Mouse (Mus musculus) lung, embryonic 15.5 days (tissue): ENCODE measurements around the gene Emsy. TPM values are rescaled to one million over a fixed set of nuclear protein-coding genes. Genes with fewer than 3 reads are reported as not detected.
A peak's percentile ranks its signal among the peaks of the same experiment; 100 is the strongest.

ENCODE experiments used
- ATAC-seq: fragments of 200-750 bp; cut with Nextera tagmentation; 2 replicates; pipeline ENCODE4 v1.8.0; 2017; ENCODE audit warnings: moderate number of reproducible peaks, borderline replicate concordance; ENCODE audit not compliant: low FRiP score, low TSS enrichment; ENCODE audit errors: extremely low read depth
- H3K27ac ChIP-seq: fragments of 300-500 bp; sonication (generic); 2 replicates; pipeline ENCODE4 v1.5.1; 2015; ENCODE audit warnings: moderate library complexity, mild to moderate bottlenecking, inconsistent platforms
- H3K27me3 ChIP-seq: fragments of 300-500 bp; sonication (generic); 2 replicates; pipeline ENCODE4 v1.6.1; 2015; ENCODE audit warnings: inconsistent platforms
- H3K36me3 ChIP-seq: fragments of 300-500 bp; sonication (generic); 2 replicates; pipeline ENCODE4 v1.6.1; 2015; ENCODE audit warnings: inconsistent platforms
- H3K4me1 ChIP-seq: fragments of 300-500 bp; sonication (generic); 2 replicates; pipeline ENCODE4 v1.6.1; 2015; ENCODE audit warnings: inconsistent platforms
- H3K4me2 ChIP-seq: fragments of 300-500 bp; sonication (generic); 2 replicates; pipeline ENCODE4 v1.6.1; 2015; ENCODE audit warnings: inconsistent platforms, mild to moderate bottlenecking, moderate library complexity
- H3K4me3 ChIP-seq: fragments of 300-500 bp; sonication (generic); 2 replicates; pipeline ENCODE4 v1.5.1; 2015; ENCODE audit warnings: mild to moderate bottlenecking, inconsistent platforms
- H3K9ac ChIP-seq: fragments of 300-500 bp; sonication (generic); 2 replicates; pipeline ENCODE4 v1.6.1; 2015; ENCODE audit warnings: inconsistent platforms
- H3K9me3 ChIP-seq: fragments of 300-500 bp; sonication (generic); 2 replicates; pipeline ENCODE4 v1.6.1; 2016; ENCODE audit warnings: inconsistent platforms
- WGBS: fragments of 180-500 bp; shearing (Covaris S2); methylation state at CpG from one replicate; pipeline ENCODE4 v1.1.7; 2015; 5-methylcytosine and 5-hydroxymethylcytosine counted together
- polyA plus RNA-seq: library from polyadenylated mRNA; unstranded; fragments of >200 nt; fragmentation: Nextera tagmentation; extraction: Ambion mirVana; gene quantifications from 2 replicates; pipeline ENCODE4 v1.2.1, GENCODE M21; 2015

The Emsy gene
- polyA plus RNA-seq, 1 experiment from 2014 or later: 25.6 TPM

GRCm38 (mm10) chr7:98665166-98665565 is 8.6 kb upstream of the Emsy start:
- Histone ChIP-seq H3K9ac (no peak overlapping the region), H3K36me3 (peaks cover 7% of the 10 kb centered on the region; the same call in 1 of the 2 replicates), H3K9me3 (no peaks in the 10 kb centered on the region), H3K4me2 (no peak overlapping the region), H3K27ac (no peak overlapping the region), H3K27me3 (no peaks in the 10 kb centered on the region), H3K4me3 (no peak overlapping the region), H3K4me1 (peaks cover 19% of the 10 kb centered on the region)
- no peak for ATAC-seq
- 33% methylated on average over 5 of the region's 5 CpGs for WGBS

- Histone ChIP-seq H3K36me3 (peaks cover 32% of the 10 kb centered on the region), H3K4me3 (peak overlapping the region; percentile 98), H3K9me3 (no peaks in the 10 kb centered on the region), H3K27me3 (no peaks in the 10 kb centered on the region), H3K9ac (peak overlapping the region; percentile 80), H3K4me1 (peaks cover 22% of the 10 kb centered on the region), H3K4me2 (peak overlapping the region; percentile 68), H3K27ac (peak overlapping the region; percentile 95)
- ATAC-seq: peak; percentile 74
- under 1% methylated on average over 71 of the region's 74 CpGs for WGBS
Measured at GRCm38 (mm10) chr7:98655681-98656530, 677 bp downstream of the Emsy start.

DNA sequence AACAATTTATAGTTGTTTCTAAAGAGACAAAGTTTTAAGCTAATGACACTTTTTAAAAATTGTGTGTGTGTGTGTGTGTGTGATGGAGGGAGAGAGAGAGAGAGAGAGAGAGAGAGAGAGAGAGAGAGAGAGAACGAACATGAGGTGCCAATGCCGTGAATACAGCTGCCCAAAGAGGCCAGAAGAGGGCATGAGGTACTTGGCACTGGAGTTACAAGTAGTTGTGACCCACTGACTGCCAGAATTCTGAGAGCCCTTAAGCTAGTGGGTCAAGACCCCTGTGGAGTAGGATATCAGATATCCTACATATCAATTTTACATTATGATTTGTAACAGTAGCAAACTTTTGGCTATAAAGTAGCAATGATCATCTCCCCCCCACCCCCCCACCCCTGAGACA is 4.9 kb downstream of the Emsy start:
- H3K4me2 ChIP-seq: no peak overlapping the region
- H3K4me1 ChIP-seq: peaks cover 13% of the 10 kb centered on the region; the same call in 1 of the 2 replicates
- ATAC-seq: no peak
- H3K4me3 ChIP-seq: no peak overlapping the region
- 66% methylated on average over 2 of the region's 2 CpGs for WGBS
- no peaks in the 10 kb centered on the region for H3K27me3 ChIP-seq
- H3K27ac ChIP-seq: no peak overlapping the region
- H3K9me3 ChIP-seq: no peaks in the 10 kb centered on the region
- H3K9ac ChIP-seq: no peak overlapping the region
- H3K36me3 ChIP-seq: peaks cover 46% of the 10 kb centered on the region

DNA sequence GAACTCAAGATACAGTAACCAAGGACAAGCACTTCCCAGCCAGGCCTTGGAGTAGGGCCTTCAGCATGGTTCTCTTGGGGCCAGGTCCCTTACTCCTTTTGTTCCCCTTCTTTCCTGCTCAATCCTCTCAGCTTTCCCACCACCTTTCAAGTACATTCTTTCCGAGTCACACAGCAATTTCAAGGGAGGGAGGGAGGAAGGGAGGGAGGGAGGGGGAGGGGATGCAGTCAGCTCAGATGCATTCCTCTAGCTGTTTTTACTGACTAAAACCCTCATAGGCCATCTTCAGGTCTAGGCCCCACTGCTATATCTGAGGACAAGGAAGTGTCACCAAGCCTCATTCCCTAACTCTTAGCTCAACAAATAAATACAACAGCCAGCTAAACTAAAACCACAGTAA is 12.3 kb downstream of the Emsy start:
- Histone ChIP-seq H3K9me3 (no peaks in the 10 kb centered on the region), H3K4me2 (no peak overlapping the region), H3K9ac (no peak overlapping the region), H3K27me3 (no peaks in the 10 kb centered on the region), H3K4me3 (no peak overlapping the region), H3K36me3 (peaks cover 45% of the 10 kb centered on the region), H3K4me1 (no peaks in the 10 kb centered on the region), H3K27ac (no peak overlapping the region)
- no peak for ATAC-seq
- 27% methylated on average over 1 of the region's 1 CpGs for WGBS

DNA sequence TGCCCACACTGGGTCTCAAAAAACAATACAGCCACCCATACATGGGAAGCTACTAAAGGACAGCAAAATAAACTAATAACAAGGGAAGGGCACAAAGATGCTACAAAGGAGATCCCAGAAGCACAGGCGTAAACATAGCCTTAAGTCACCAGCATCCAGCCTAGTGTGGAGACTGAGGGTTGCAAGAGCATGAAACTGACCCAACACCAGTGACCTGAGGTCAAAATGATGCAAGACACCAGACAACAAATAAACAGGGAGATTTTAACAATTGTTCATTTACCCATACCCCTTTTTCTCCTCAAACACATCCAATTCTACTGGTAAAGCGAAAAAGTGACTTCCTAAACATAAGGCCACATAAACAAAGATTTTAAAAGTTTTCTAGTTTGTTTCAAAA is 20.0 kb downstream of the Emsy start:
- no peak overlapping the region for H3K4me2 ChIP-seq
- peaks cover 43% of the 10 kb centered on the region for H3K36me3 ChIP-seq
- no peaks in the 10 kb centered on the region for H3K27me3 ChIP-seq
- 90% methylated on average over 2 of the region's 2 CpGs for WGBS
- H3K4me3 ChIP-seq: no peak overlapping the region
- H3K9ac ChIP-seq: no peak overlapping the region
- ATAC-seq: no peak
- peaks cover 6% of the 10 kb centered on the region; the same call in 1 of the 2 replicates for H3K4me1 ChIP-seq
- H3K9me3 ChIP-seq: no peaks in the 10 kb centered on the region
- H3K27ac ChIP-seq: no peak overlapping the region

DNA sequence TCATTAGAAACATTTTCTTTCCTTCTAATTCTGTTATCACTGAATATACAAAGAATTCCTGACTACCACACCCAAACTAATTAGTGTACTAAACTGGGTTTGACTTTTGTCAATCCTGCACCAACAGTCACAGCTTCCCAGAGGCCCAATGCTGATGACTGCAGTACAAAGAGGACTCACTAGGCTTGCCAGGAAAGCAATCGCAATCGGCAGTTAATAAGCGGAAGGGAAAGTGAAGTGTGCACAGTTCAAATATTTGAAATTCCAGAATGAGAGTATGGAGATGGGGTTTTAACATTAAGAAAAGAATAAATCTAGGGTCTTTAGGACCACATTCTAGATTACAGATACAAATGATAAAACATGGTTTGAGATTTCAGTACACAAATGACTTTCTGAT is 23.6 kb downstream of the Emsy start:
- peak; percentile 52; the same call in 1 of the 2 replicates for ATAC-seq
- no peak overlapping the region for H3K9ac ChIP-seq
- peaks cover 39% of the 10 kb centered on the region for H3K36me3 ChIP-seq
- no peaks in the 10 kb centered on the region for H3K9me3 ChIP-seq
- peaks cover 6% of the 10 kb centered on the region; the same call in 1 of the 2 replicates for H3K4me1 ChIP-seq
- WGBS: 41% methylated on average over 3 of the region's 3 CpGs
- no peaks in the 10 kb centered on the region for H3K27me3 ChIP-seq
- H3K4me3 ChIP-seq: no peak overlapping the region
- H3K4me2 ChIP-seq: no peak overlapping the region
- peak overlapping the region; percentile 66; the same call in 1 of the 2 replicates for H3K27ac ChIP-seq

DNA sequence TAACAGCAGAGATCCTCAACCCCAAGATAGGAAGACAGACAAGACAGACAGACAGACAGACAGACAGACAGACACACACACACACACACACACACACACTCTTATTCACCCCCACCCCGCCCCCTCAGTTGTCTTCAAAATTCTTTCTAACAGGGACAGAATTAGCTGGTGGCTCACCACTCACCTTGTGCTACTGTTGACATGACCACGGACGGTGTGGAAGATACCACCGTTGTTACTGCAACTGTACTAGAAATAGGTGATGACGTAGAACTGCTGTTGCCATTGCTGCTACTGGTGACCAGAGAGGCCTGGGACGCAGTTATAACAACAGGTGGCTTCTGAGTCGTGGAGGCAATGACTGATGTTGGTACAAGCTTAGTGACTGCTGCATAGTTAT is 26.6 kb downstream of the Emsy start:
- Histone ChIP-seq H3K27me3 (no peaks in the 10 kb centered on the region), H3K27ac (no peak overlapping the region), H3K4me2 (no peak overlapping the region), H3K9me3 (no peaks in the 10 kb centered on the region), H3K4me3 (no peak overlapping the region), H3K4me1 (peaks cover 6% of the 10 kb centered on the region; the same call in 1 of the 2 replicates), H3K36me3 (peaks cover 37% of the 10 kb centered on the region), H3K9ac (no peak overlapping the region)
- 85% methylated on average over 7 of the region's 7 CpGs for WGBS
- ATAC-seq: no peak

- H3K27ac ChIP-seq: no peak overlapping the region
- H3K4me2 ChIP-seq: no peak overlapping the region
- ATAC-seq: no peak
- H3K27me3 ChIP-seq: no peaks in the 10 kb centered on the region
- H3K4me3 ChIP-seq: no peak overlapping the region
- H3K4me1 ChIP-seq: no peaks in the 10 kb centered on the region
- WGBS: 58% methylated on average over 2 of the region's 2 CpGs
- H3K9me3 ChIP-seq: no peaks in the 10 kb centered on the region
- no peak overlapping the region for H3K9ac ChIP-seq
- peaks cover 34% of the 10 kb centered on the region for H3K36me3 ChIP-seq
Measured at GRCm38 (mm10) chr7:98617739-98618138, 38.8 kb downstream of the Emsy start.

- Histone ChIP-seq H3K27me3 (no peaks in the 10 kb centered on the region), H3K36me3 (peaks cover 31% of the 10 kb centered on the region), H3K9me3 (no peaks in the 10 kb centered on the region), H3K4me1 (no peaks in the 10 kb centered on the region), H3K4me2 (no peak overlapping the region), H3K4me3 (no peak overlapping the region), H3K27ac (no peak overlapping the region), H3K9ac (no peak overlapping the region)
- WGBS: 76% methylated on average over 1 of the region's 1 CpGs
- no peak for ATAC-seq
Measured at GRCm38 (mm10) chr7:98612936-98613335, 43.6 kb downstream of the Emsy start.

GRCm38 (mm10) chr7:98608520-98608919 is 48.1 kb downstream of the Emsy start:
- Histone ChIP-seq H3K9me3 (no peaks in the 10 kb centered on the region), H3K4me1 (no peaks in the 10 kb centered on the region)
- ATAC-seq: no peak

GRCm38 (mm10) chr7:98607158-98607557 is 49.4 kb downstream of the Emsy start:
- ATAC-seq: no peak
- Histone ChIP-seq H3K4me1 (no peaks in the 10 kb centered on the region), H3K4me3 (no peak overlapping the region), H3K27ac (no peak overlapping the region), H3K36me3 (peaks cover 19% of the 10 kb centered on the region), H3K9me3 (no peaks in the 10 kb centered on the region), H3K27me3 (no peaks in the 10 kb centered on the region), H3K4me2 (no peak overlapping the region), H3K9ac (no peak overlapping the region)
- WGBS: 82% methylated on average over 4 of the region's 4 CpGs

More at GRCm38 (mm10) chr7:98608520-98608919, 48.1 kb downstream of the Emsy start:
- no peak overlapping the region for H3K4me2 ChIP-seq
- no peak overlapping the region for H3K4me3 ChIP-seq
- no peak overlapping the region for H3K27ac ChIP-seq
- peaks cover 17% of the 10 kb centered on the region; the same call in 1 of the 2 replicates for H3K36me3 ChIP-seq
- H3K27me3 ChIP-seq: no peaks in the 10 kb centered on the region
- H3K9ac ChIP-seq: no peak overlapping the region

- 82% methylated on average over 4 of the region's 4 CpGs for WGBS
Measured at GRCm38 (mm10) chr7:98601715-98602114, 54.9 kb downstream of the Emsy start.

More at GRCm38 (mm10) chr7:98601715-98602114, 54.9 kb downstream of the Emsy start:
- H3K36me3 ChIP-seq: peaks cover 28% of the 10 kb centered on the region
- H3K9ac ChIP-seq: no peak overlapping the region
- no peak overlapping the region for H3K4me3 ChIP-seq
- no peak overlapping the region for H3K4me2 ChIP-seq
- no peaks in the 10 kb centered on the region for H3K9me3 ChIP-seq
- H3K4me1 ChIP-seq: no peaks in the 10 kb centered on the region
- H3K27me3 ChIP-seq: no peaks in the 10 kb centered on the region
- no peak overlapping the region for H3K27ac ChIP-seq
- no peak for ATAC-seq
